Mouse (Mus musculus): ENCODE measurements around the gene Ndufs7. TPM values are rescaled to one million over a fixed set of nuclear protein-coding genes. Genes with fewer than 3 reads are reported as not detected.

Ndufs7 gene
- polyA plus RNA-seq, 1 experiment from 2014 or later: 586 TPM

DNA sequence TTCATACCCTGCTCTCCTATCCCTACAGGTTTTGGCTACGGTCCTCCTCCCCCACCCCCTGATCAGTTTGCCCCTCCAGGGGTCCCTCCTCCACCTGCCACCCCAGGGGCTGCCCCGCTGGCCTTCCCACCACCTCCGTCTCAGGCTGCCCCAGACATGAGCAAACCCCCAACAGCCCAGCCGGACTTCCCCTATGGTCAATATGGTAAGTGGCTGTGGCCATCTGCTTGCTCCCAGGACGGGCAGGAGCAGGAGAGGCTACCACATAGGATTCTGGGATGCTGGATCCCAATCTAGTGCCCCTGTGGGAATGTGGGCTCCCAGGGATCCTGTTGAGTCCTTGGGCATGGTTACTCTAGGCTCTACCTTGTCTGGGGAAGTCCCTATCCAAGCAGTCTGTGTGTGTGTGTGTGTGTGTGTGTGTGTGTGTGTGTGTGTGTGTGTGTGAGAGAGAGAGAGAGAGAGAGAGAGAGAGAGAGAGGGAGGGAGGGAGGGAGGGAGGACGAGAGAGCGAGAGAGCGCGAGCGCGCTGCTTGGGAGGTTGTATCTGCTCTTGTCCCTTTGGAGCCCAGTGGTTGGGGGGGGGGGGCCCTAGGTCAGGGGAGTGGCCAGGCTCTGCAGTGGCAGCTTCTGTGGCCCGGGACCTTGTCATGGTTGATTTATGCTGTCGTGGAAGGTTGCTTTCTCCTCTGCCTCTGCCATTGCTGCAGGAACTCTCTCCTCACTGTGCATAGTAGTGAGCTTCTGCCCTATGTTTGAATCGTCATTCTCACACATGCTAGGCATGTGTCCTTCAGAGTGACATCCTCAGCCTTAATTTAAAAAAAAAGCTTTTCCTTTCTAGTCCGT, 36.5 kb downstream of the Ndufs7 start:
- H3K27me3 ChIP-seq: no peaks in the 10 kb centered on the region
- peaks cover 64% of the 10 kb centered on the region for H3K36me3 ChIP-seq
- H3K9ac ChIP-seq: no peak overlapping the region
- H3K4me3 ChIP-seq: no peak overlapping the region
- H3K9me3 ChIP-seq (replicated peaks): no peaks in the 10 kb centered on the region
- ATAC-seq (replicated peaks; ENCODE audit: insufficient number of reproducible peaks, insufficient read depth, low FRiP score, low read depth): no peak
- H3K4me1 ChIP-seq (replicated peaks): peaks cover 24% of the 10 kb centered on the region
- no peak overlapping the region for H3K4me2 ChIP-seq
- no peak overlapping the region for H3K27ac ChIP-seq
- 70% methylated on average over 9 of the region's 15 CpGs for WGBS

GRCm38 (mm10) chr10:80288097-80288496, 39.2 kb downstream of the Ndufs7 start:
- Histone ChIP-seq H3K36me3 (peaks cover 54% of the 10 kb centered on the region), H3K27ac (no peak overlapping the region), H3K4me1 (replicated peaks) (peaks cover 6% of the 10 kb centered on the region), H3K4me3 (no peak overlapping the region), H3K9ac (no peak overlapping the region), H3K9me3 (replicated peaks) (no peaks in the 10 kb centered on the region), H3K27me3 (no peaks in the 10 kb centered on the region), H3K4me2 (no peak overlapping the region)
- WGBS: 93% methylated on average over 12 of the region's 12 CpGs
- ATAC-seq (replicated peaks; ENCODE audit: insufficient number of reproducible peaks, insufficient read depth, low FRiP score, low read depth): no peak

DNA sequence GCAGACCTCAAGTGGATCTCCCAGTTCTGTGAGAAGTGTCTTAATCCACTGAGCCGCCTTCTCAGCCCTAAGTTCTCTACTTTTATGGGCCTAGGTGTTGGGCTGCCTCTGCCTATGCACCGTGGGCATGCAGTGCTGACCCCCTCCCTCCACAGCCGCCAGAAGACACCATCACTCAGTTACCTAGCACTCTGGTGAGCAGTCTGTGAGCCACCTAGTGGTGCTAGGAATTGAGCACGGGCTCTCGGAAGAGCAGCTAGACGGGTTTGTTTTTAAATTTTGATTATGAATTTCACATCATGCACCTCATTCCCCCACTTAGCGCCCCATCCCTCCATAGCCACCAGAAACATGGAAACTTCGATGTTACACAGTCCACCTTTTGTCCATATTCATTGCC, 39.7 kb downstream of the Ndufs7 start:
- no peak for ATAC-seq (replicated peaks; ENCODE audit: insufficient number of reproducible peaks, insufficient read depth, low FRiP score, low read depth)
- 68% methylated on average over 8 of the region's 8 CpGs for WGBS

DNA sequence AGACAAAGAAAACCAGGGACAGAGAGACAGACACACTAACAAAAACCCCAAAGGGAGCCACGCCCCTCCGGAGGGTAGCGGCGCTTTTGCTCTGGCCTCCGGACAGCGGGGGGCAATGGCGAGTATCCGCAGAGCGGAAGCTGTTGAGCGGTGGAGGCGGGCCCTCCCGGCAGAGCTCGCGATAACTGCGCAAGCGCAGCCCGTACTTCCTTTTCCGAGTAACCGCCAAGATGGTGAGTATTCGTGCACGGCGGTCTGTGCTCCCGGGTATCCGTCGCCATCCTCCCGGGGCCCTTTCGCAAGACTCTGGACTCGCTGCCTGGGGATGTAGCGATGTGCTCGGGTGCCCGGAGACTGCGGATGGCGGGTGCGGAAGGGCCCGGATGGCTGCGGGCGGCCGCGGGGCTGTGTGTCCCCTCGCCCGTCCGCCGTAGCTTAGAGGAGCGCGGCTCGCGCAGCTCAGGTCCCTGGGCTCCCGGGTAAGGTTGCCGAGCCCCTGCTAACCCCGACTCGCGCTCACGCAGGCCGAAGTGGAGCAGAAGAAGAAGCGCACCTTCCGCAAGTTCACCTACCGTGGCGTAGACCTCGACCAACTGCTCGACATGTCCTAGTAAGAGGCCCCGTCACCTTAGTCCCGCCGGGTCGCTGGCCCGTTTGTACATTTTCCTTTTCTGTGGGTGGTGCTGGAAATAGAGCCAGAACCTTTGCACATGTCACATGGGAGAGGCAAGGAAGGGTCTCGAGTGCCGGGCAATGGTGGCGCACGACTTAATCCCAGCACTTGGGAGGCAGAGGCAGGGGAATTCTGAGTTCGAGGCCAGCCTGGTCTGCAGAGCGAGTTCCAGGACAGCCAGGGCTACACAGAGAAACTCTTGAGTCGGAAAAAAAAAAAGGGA, 43.6 kb downstream of the Ndufs7 start, which contains the start of gene Rps15:
Gene Rps15, plus strand, starts transcription at position 203 of the 896 bp plus-strand sequence.
- Histone ChIP-seq H3K4me1 (replicated peaks) (peaks cover 39% of the 10 kb centered on the region), H3K9me3 (replicated peaks) (no peaks in the 10 kb centered on the region), H3K36me3 (peaks cover 28% of the 10 kb centered on the region), H3K27me3 (peaks cover 11% of the 10 kb centered on the region), H3K4me3 (peak within 1 kb of the TSS; percentile 83), H3K27ac (peak within 1 kb of the TSS; percentile 83), H3K4me2 (peak within 1 kb of the TSS; percentile 78), H3K9ac (peak within 1 kb of the TSS; percentile 95)
- under 1% methylated on average over 72 of the region's 72 CpGs for WGBS
- ATAC-seq (replicated peaks; ENCODE audit: insufficient number of reproducible peaks, insufficient read depth, low FRiP score, low read depth): peak; percentile 92

More for the DNA sequence above, 39.7 kb downstream of the Ndufs7 start:
- Histone ChIP-seq H3K4me1 (replicated peaks) (peaks cover 11% of the 10 kb centered on the region), H3K27me3 (no peaks in the 10 kb centered on the region), H3K36me3 (peaks cover 52% of the 10 kb centered on the region), H3K4me2 (no peak overlapping the region), H3K27ac (no peak overlapping the region), H3K4me3 (no peak overlapping the region), H3K9me3 (replicated peaks) (no peaks in the 10 kb centered on the region), H3K9ac (no peak overlapping the region)

DNA sequence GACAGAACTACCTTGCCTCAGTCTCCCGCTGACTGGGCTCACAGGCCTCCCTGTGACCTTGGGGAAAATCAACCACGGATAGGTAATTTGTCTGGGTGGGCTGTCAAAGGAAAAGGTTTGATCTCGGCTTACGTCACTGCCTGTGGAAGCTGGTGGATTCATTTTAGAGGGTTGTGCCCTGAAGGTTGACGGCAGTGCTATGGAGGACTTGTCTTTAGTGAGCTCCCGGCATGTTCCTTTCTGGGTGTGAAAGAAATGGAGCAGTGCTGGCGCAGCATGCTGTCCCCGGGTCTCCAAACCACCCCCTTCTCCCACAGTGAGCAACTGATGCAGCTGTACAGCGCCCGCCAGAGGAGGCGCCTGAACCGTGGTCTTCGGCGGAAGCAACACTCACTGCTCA, 44.4 kb downstream of the Ndufs7 start:
- 24% methylated on average over 14 of the region's 14 CpGs for WGBS
- peak overlapping the region; percentile 83 for H3K27ac ChIP-seq
- peak overlapping the region; percentile 83 for H3K4me3 ChIP-seq
- H3K27me3 ChIP-seq: peaks cover 19% of the 10 kb centered on the region
- H3K4me1 ChIP-seq (replicated peaks): peaks cover 40% of the 10 kb centered on the region
- H3K4me2 ChIP-seq: peak overlapping the region; percentile 78
- H3K36me3 ChIP-seq: peaks cover 21% of the 10 kb centered on the region; the same call in 1 of the 2 replicates
- H3K9me3 ChIP-seq (replicated peaks): no peaks in the 10 kb centered on the region
- no peak for ATAC-seq (replicated peaks; ENCODE audit: insufficient number of reproducible peaks, insufficient read depth, low FRiP score, low read depth)
- peak overlapping the region; percentile 95 for H3K9ac ChIP-seq

GRCm38 (mm10) chr10:80294311-80294710, 45.4 kb downstream of the Ndufs7 start:
- H3K4me1 ChIP-seq (replicated peaks): peaks cover 40% of the 10 kb centered on the region
- no peak for ATAC-seq (replicated peaks; ENCODE audit: insufficient number of reproducible peaks, insufficient read depth, low FRiP score, low read depth)
- no peak overlapping the region for H3K27ac ChIP-seq
- peaks cover 15% of the 10 kb centered on the region; the same call in 1 of the 2 replicates for H3K36me3 ChIP-seq
- H3K4me3 ChIP-seq: no peak overlapping the region
- 64% methylated on average over 4 of the region's 4 CpGs for WGBS
- H3K4me2 ChIP-seq: no peak overlapping the region
- peaks cover 29% of the 10 kb centered on the region for H3K27me3 ChIP-seq
- H3K9me3 ChIP-seq (replicated peaks): no peaks in the 10 kb centered on the region
- H3K9ac ChIP-seq: no peak overlapping the region

GRCm38 (mm10) chr10:80294788-80295303, 45.9 kb downstream of the Ndufs7 start:
- WGBS: 47% methylated on average over 7 of the region's 7 CpGs
- no peak overlapping the region for H3K27ac ChIP-seq
- no peak overlapping the region for H3K4me3 ChIP-seq
- peaks cover 15% of the 10 kb centered on the region; the same call in 1 of the 2 replicates for H3K36me3 ChIP-seq
- H3K4me2 ChIP-seq: no peak overlapping the region
- no peak for ATAC-seq (replicated peaks; ENCODE audit: insufficient number of reproducible peaks, insufficient read depth, low FRiP score, low read depth)
- H3K9me3 ChIP-seq (replicated peaks): no peaks in the 10 kb centered on the region
- no peak overlapping the region for H3K9ac ChIP-seq
- H3K27me3 ChIP-seq: peaks cover 34% of the 10 kb centered on the region
- H3K4me1 ChIP-seq (replicated peaks): peaks cover 40% of the 10 kb centered on the region

- WGBS: 3% methylated on average over 26 of the region's 26 CpGs
- Histone ChIP-seq H3K4me2 (peak within 1 kb of the TSS; percentile 84), H3K9me3 (replicated peaks) (no peaks in the 10 kb centered on the region), H3K4me3 (peak within 1 kb of the TSS; percentile 52), H3K9ac (peak within 1 kb of the TSS; percentile 57), H3K27me3 (peaks cover 44% of the 10 kb centered on the region), H3K36me3 (peaks cover 15% of the 10 kb centered on the region; the same call in 1 of the 2 replicates), H3K27ac (peak within 1 kb of the TSS; percentile 17; the same call in 1 of the 2 replicates), H3K4me1 (replicated peaks) (peaks cover 40% of the 10 kb centered on the region)
- peak; percentile 27; the same call in 1 of the 2 replicates for ATAC-seq (replicated peaks; ENCODE audit: insufficient number of reproducible peaks, insufficient read depth, low FRiP score, low read depth)
These were observed 46.9 kb downstream of the Ndufs7 start, which contains the start of gene Apc2 for GRCm38 (mm10) chr10:80295618-80296425. Gene Apc2, plus strand, starts transcription at chr10:80295977.

DNA sequence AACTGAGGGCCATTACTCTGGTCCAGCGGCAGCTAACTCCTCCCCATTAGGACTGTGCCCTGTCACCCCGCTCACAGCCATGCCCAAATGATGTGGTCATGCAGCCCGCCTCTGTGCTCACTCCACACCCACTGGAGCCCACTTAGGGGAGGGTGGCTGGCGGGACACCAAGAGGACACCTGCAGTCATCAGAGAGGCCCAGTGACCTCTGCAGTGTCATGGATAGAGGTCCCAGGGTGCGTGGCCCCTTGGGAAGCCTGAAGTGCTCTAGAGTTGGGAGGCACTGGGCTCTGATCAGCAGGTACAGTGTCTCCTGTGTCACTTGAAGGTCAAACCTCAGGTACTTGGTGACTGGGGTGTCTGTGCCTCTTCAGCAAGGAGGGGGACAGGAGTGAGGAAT, 47.9 kb downstream of the Ndufs7 start:
- H3K27me3 ChIP-seq: peaks cover 54% of the 10 kb centered on the region
- H3K4me2 ChIP-seq: 0 out of 2 replicates have a peak overlapping the region, but pooled peaks have one; percentile 84
- H3K36me3 ChIP-seq: peaks cover 15% of the 10 kb centered on the region; the same call in 1 of the 2 replicates
- H3K27ac ChIP-seq: no peak overlapping the region
- H3K9ac ChIP-seq: no peak overlapping the region
- peaks cover 38% of the 10 kb centered on the region for H3K4me1 ChIP-seq (replicated peaks)
- H3K4me3 ChIP-seq: 0 out of 2 replicates have a peak overlapping the region, but pooled peaks have one; percentile 52
- WGBS: 76% methylated on average over 5 of the region's 5 CpGs
- H3K9me3 ChIP-seq (replicated peaks): no peaks in the 10 kb centered on the region
- ATAC-seq (replicated peaks; ENCODE audit: insufficient number of reproducible peaks, insufficient read depth, low FRiP score, low read depth): no peak

GRCm38 (mm10) chr10:80297526-80298133, 48.7 kb downstream of the Ndufs7 start:
- Histone ChIP-seq H3K4me1 (replicated peaks) (peaks cover 43% of the 10 kb centered on the region), H3K27ac (no peak overlapping the region), H3K36me3 (peaks cover 15% of the 10 kb centered on the region; the same call in 1 of the 2 replicates), H3K9me3 (replicated peaks) (no peaks in the 10 kb centered on the region), H3K4me2 (no peak overlapping the region), H3K4me3 (no peak overlapping the region), H3K9ac (no peak overlapping the region), H3K27me3 (peaks cover 62% of the 10 kb centered on the region)
- no peak for ATAC-seq (replicated peaks; ENCODE audit: insufficient number of reproducible peaks, insufficient read depth, low FRiP score, low read depth)
- WGBS: 56% methylated on average over 8 of the region's 8 CpGs
